Mouse (Mus musculus) liver, embryonic 16.5 days (tissue): ENCODE measurements around the gene Nos3. TPM values are rescaled to one million over a fixed set of nuclear protein-coding genes. Genes with fewer than 3 reads are reported as not detected.

ENCODE experiments used
- ATAC-seq: fragments of 200-750 bp; cut with Nextera tagmentation; 2 replicates; pipeline ENCODE4 v1.8.0; 2017; ENCODE audit warnings: low read depth, mild to moderate bottlenecking, moderate number of reproducible peaks, moderate library complexity
- H3K27ac ChIP-seq: fragments of 300-500 bp; sonication (generic); 2 replicates; pipeline ENCODE4 v1.5.1; 2014; ENCODE audit warnings: mild to moderate bottlenecking, low read length
- H3K27me3 ChIP-seq: fragments of 300-500 bp; sonication (generic); 2 replicates; pipeline ENCODE4 v1.6.1; 2014; ENCODE audit warnings: low read depth, low read length, mixed read lengths; ENCODE audit not compliant: control insufficient read depth, insufficient read depth
- H3K36me3 ChIP-seq: fragments of 300-500 bp; sonication (generic); 2 replicates; pipeline ENCODE4 v1.6.1; 2014; ENCODE audit warnings: mild to moderate bottlenecking; ENCODE audit not compliant: control insufficient read depth, insufficient read depth
- H3K4me1 ChIP-seq: fragments of 300-500 bp; sonication (generic); 2 replicates; pipeline ENCODE4 v1.6.1; 2014; ENCODE audit warnings: low read depth, low read length, mixed read lengths; ENCODE audit not compliant: control insufficient read depth
- H3K4me2 ChIP-seq: fragments of 300-500 bp; sonication (generic); 2 replicates; pipeline ENCODE4 v1.6.1; 2014; ENCODE audit warnings: low read depth, low read length, mixed read lengths
- H3K4me3 ChIP-seq: fragments of 300-500 bp; sonication (generic); 2 replicates; pipeline ENCODE4 v1.5.1; 2014; ENCODE audit warnings: low read depth, mild to moderate bottlenecking, low read length
- H3K9ac ChIP-seq: fragments of 300-500 bp; sonication (generic); 2 replicates; pipeline ENCODE4 v1.6.1; 2014; ENCODE audit warnings: low read depth, low read length
- H3K9me3 ChIP-seq: fragments of 300-500 bp; sonication (generic); replicated peaks from 2 replicates; pipeline ENCODE4 v1.6.1; 2016; ENCODE audit warnings: low read length; ENCODE audit not compliant: control insufficient read depth
- WGBS: fragments of 180-500 bp; shearing (Covaris S2); extraction: QIAGEN DNeasy Blood & Tissue Kit; methylation state at CpG from one replicate; pipeline ENCODE4 v1.1.7; 2014; ENCODE audit not compliant: insufficient replicate concordance; 5-methylcytosine and 5-hydroxymethylcytosine counted together
- polyA plus RNA-seq: library from polyadenylated mRNA; unstranded; fragments of >200 nt; fragmentation: Nextera tagmentation; extraction: Ambion mirVana; gene quantifications from 2 replicates; pipeline ENCODE4 v1.2.1, GENCODE M21; 2015

Gene Nos3
- polyA plus RNA-seq, 1 experiment from 2014 or later = 2.2 TPM

DNA sequence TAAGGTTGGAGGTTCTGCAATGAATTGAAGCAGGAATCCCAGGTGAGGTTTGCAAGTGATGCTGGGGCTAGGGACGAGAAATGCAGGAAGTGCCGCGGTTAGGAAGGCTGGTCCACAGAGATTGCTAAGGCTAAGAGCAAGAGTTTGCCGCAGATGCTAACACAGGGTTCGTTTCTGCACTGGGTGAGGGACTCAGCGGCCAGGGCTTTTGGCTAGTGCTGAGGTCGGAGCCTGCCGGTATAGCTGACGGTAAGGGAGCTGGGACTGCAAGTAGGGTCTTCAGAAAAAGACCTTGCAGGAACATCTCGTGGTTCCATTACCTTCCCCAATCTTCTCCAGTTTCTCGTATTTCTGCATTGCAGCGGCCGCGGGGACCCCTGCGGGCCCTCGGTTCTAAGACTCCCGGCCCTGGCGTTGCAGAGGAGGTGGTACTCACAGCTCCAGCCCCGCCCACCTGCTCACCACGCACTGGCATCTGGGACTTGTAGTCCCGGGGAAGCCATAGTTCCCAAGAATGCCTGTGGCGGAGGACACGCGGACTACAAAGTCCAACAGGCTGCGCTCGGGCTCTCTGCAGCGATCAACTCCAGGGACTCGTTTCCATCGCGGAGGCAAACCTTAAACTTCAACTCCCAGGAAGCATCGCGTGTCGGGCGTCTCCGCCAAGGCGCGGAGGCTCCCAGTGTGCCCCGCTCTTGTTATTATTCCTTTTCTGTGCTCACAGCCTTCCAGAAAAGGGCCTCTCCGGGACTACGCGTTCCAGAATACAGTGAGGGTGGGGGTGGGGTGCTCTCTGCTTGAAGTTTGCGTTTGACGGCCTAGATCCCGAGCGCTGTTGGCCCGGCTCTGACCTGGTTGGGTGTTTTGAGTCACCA is 58.8 kb downstream of the Nos3 start, which contains the start of the genes Cdk5 and Slc4a2:
TSS of gene Cdk5 (minus strand) at position 402 of the 875 bp plus-strand sequence.
TSS of gene Slc4a2 (plus strand) at position 709 of the 875 bp plus-strand sequence.
- peaks cover 37% of the 10 kb centered on the region for H3K4me1 ChIP-seq
- H3K27ac ChIP-seq = peak within 1 kb of the TSS; percentile 94
- H3K36me3 ChIP-seq = no peaks in the 10 kb centered on the region
- peak; percentile 92 for ATAC-seq
- peak within 1 kb of the TSS; percentile 82 for H3K9ac ChIP-seq
- H3K9me3 ChIP-seq = no peaks in the 10 kb centered on the region
- H3K4me2 ChIP-seq = peak within 1 kb of the TSS; percentile 89
- peak within 1 kb of the TSS; percentile 74 for H3K4me3 ChIP-seq
- WGBS = under 1% methylated on average over 46 of the region's 46 CpGs
- no peaks in the 10 kb centered on the region for H3K27me3 ChIP-seq

DNA sequence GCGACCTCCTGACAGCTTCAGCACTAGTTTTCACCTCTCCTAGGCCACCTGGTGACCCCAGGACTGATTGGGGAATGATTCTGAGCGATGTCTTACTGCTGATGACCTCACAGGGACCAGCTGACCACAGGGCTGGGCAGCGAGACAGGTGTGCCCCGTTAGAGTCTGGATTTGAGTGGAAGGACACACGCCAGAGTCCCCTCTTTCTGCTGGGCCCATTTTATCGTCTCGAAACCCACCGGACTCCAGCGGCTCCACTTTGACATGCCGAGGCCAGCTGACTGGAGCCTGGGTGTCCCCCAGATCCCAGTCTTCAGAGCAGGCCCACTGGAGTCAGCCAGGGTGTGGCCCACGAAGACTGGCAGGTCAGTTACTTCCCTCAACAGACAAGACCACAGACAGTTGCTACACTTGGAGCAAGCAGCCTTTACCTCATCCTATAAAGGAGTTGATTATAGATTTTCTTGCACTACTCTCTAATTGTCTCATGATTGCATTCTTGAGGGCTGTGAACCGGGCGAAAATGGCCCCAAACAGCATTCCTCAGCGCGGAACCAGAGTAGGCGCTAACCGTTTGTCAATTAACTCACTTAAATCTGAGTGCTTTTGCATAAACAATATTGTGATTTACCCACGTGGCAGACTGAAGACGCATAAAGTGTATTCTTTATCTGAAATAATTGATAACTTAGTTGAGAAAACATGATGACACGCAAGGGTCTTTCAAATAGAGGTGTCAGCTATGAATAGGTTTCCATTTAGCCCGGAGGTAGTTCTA is 59.6 kb downstream of the Nos3 start:
- Histone ChIP-seq H3K4me3 (peak overlapping the region; percentile 74), H3K9ac (peak overlapping the region; percentile 82), H3K36me3 (no peaks in the 10 kb centered on the region), H3K4me1 (peaks cover 37% of the 10 kb centered on the region), H3K9me3 (no peaks in the 10 kb centered on the region), H3K4me2 (peak overlapping the region; percentile 89), H3K27me3 (no peaks in the 10 kb centered on the region), H3K27ac (peak overlapping the region; percentile 94)
- 9% methylated on average over 21 of the region's 21 CpGs for WGBS
- ATAC-seq = no peak

DNA sequence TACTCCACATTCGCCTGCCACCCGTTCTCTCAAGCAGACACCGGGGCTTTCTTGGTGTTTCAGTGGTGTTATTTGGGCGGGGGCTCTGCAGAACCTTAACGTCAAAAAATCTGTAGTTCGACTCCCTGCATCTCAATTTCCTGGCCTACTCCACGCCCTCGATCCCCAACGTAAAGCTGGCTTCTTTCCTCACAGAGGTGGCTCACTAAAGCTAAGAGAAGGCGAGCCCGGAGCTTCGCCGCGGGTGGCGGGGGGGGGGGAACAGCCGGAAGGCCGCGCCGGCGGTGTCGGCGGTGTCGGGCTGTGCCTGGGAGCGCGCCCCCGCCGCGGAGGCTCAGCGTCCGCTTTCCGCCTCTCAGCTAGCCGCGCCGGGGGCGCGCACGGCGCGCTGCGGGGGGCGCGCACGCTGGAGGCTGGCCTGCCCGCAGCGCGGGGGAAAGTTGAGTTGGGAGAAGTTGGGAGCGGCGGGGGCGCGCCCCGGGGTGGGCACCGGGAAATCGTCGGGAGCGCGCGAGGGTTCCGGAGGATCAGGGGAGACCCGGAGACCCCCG is 60.3 kb downstream of the Nos3 start:
- no peaks in the 10 kb centered on the region for H3K9me3 ChIP-seq
- WGBS = under 1% methylated on average over 43 of the region's 60 CpGs
- H3K27me3 ChIP-seq = no peaks in the 10 kb centered on the region
- peak; percentile 59 for ATAC-seq
- no peaks in the 10 kb centered on the region; the same call in 1 of the 2 replicates for H3K36me3 ChIP-seq
- peak overlapping the region; percentile 74 for H3K4me3 ChIP-seq
- H3K27ac ChIP-seq = peak overlapping the region; percentile 94
- peak overlapping the region; percentile 82 for H3K9ac ChIP-seq
- H3K4me1 ChIP-seq = peaks cover 37% of the 10 kb centered on the region
- H3K4me2 ChIP-seq = peak overlapping the region; percentile 89

DNA sequence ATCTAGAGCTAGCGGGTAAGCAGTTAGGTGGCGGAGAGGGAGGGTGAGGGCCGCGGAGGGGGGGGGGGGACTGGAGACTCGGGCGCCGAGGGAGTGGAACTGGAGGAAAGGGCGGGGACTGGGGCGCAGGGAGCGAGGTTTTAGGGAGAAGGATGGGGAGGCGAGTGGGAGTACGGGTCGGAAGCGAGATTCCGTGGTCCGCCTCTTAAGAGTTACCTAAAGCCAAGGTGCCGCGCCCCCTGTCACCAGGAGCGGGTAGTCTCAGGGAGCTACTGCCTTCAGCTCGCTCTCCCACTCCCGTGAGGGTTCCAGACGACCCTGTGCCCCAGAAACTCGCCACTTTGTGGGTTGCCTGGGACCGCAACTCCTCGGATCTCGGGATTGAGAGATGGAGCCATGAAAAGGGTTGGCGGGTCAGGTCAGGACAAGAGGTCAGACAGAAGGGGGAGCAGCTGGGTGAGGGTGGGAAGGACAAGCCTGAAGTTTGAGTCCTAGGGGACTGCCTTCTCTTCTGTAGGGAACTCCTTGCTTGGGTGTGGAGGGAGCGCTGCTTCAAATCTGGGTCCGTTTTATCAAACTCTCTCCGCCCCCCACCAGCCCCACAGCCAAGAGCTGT is 60.9 kb downstream of the Nos3 start:
- Histone ChIP-seq H3K9me3 (no peaks in the 10 kb centered on the region), H3K27me3 (no peaks in the 10 kb centered on the region), H3K9ac (peak overlapping the region; percentile 82), H3K4me3 (peak overlapping the region; percentile 74), H3K4me1 (peaks cover 37% of the 10 kb centered on the region), H3K4me2 (peak overlapping the region; percentile 89), H3K36me3 (no peaks in the 10 kb centered on the region; the same call in 1 of the 2 replicates), H3K27ac (peak overlapping the region; percentile 94)
- ATAC-seq = no peak
- WGBS = 1% methylated on average over 24 of the region's 30 CpGs

DNA sequence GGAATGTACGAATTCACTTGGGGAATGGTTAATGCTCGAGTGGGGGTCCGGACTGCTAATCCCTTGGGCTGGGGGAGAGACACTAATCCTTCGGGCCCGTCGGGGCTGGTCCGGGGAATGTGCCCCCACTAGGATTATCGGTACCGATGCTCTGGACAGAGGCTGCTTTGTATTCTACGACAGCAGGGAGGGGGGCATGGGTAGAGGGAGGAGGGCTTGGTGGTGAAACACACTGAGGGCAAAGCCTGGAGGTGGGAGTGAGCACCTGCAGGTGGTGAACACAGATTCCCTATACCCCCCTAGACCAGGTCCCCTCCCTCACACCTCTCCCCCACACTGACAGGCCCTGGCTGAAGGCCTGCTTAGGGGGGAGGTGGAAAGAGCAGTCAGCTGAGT is 61.4 kb downstream of the Nos3 start:
- Histone ChIP-seq H3K9me3 (no peaks in the 10 kb centered on the region), H3K27me3 (no peaks in the 10 kb centered on the region), H3K4me3 (peak overlapping the region; percentile 74), H3K4me2 (peak overlapping the region; percentile 89), H3K27ac (no peak overlapping the region), H3K4me1 (peaks cover 37% of the 10 kb centered on the region), H3K9ac (peak overlapping the region; percentile 82), H3K36me3 (peaks cover 2% of the 10 kb centered on the region; the same call in 1 of the 2 replicates)
- WGBS = 10% methylated on average over 10 of the region's 10 CpGs
- ATAC-seq = no peak

DNA sequence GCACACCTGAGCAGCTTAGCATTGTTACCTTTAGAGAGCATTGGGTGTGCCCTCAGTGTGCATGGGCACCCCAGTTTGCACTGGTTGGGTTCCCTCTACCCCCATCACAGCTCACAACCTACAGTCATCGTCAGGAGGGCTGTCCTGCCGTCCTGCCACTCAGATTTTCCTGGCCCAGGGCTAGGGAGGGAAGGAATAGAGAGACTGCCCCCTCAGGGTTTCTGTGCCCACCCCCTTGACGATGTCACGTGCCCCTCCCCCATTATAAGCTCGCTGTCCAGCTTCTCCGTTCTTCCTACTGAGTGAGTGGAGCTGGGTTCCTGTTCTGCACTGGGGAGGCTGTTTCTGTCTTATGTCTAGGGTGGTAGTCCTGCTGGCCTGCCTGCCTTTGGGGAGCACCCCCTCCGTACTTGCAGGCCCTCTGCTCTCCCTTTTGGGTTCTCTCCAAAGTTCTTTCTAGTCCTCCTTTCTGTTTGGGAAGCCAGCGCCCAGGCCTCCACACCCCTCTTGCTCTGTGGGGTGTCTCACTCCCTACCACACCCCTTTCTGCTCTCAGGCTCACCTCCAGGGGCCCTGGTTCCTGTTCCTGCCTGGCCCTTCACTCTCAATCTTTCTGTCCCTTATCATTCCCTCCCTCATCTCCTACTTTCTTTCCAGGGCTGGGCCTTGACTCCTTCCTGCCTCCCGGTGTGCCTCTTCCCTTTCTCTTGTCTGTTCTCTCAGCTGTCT is 62.1 kb downstream of the Nos3 start:
- H3K9me3 ChIP-seq = no peaks in the 10 kb centered on the region
- H3K27ac ChIP-seq = no peak overlapping the region
- WGBS = 12% methylated on average over 9 of the region's 9 CpGs
- peak overlapping the region; percentile 89 for H3K4me2 ChIP-seq
- peak overlapping the region; percentile 74; the same call in 1 of the 2 replicates for H3K4me3 ChIP-seq
- H3K36me3 ChIP-seq = peaks cover 5% of the 10 kb centered on the region; the same call in 1 of the 2 replicates
- H3K27me3 ChIP-seq = no peaks in the 10 kb centered on the region
- H3K9ac ChIP-seq = no peak overlapping the region
- peaks cover 37% of the 10 kb centered on the region for H3K4me1 ChIP-seq
- no peak for ATAC-seq

DNA sequence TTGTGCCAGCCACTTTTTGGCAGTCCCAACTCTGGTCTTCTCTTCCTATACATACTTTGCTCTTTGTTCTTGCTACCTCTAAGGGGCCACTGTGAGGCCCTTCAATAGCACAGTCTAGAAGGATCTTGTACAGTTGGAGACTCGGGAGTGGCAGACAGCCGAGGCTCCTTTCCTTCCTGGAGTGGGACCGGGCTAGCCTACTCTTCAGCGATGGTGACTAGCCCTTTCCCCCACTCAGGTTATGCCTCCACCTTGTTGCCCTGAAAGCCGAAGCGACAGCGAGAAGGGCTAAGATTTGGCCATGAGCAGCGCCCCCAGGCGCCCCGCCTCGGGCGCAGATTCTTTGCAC is 62.6 kb downstream of the Nos3 start:
- H3K9ac ChIP-seq = no peak overlapping the region
- no peak overlapping the region for H3K27ac ChIP-seq
- no peak overlapping the region for H3K4me3 ChIP-seq
- peaks cover 37% of the 10 kb centered on the region for H3K4me1 ChIP-seq
- peaks cover 6% of the 10 kb centered on the region; the same call in 1 of the 2 replicates for H3K36me3 ChIP-seq
- no peak for ATAC-seq
- no peaks in the 10 kb centered on the region for H3K27me3 ChIP-seq
- peak overlapping the region; percentile 7; the same call in 1 of the 2 replicates for H3K4me2 ChIP-seq
- H3K9me3 ChIP-seq = no peaks in the 10 kb centered on the region
- WGBS = 36% methylated on average over 12 of the region's 12 CpGs

- H3K27me3 ChIP-seq = no peaks in the 10 kb centered on the region
- H3K27ac ChIP-seq = no peak overlapping the region
- peaks cover 9% of the 10 kb centered on the region; the same call in 1 of the 2 replicates for H3K36me3 ChIP-seq
- H3K4me3 ChIP-seq = peak overlapping the region; percentile 41
- H3K9ac ChIP-seq = peak overlapping the region; percentile 19; the same call in 1 of the 2 replicates
- H3K4me2 ChIP-seq = peak overlapping the region; percentile 46
- no peaks in the 10 kb centered on the region for H3K9me3 ChIP-seq
- peak; percentile 25 for ATAC-seq
- WGBS = 8% methylated on average over 15 of the region's 15 CpGs
- peaks cover 33% of the 10 kb centered on the region for H3K4me1 ChIP-seq
These were observed 63.4 kb downstream of the Nos3 start for GRCm38 (mm10) chr5:24427981-24428402.
